Mouse (Mus musculus): ENCODE measurements around the gene Gm15155.

DNA sequence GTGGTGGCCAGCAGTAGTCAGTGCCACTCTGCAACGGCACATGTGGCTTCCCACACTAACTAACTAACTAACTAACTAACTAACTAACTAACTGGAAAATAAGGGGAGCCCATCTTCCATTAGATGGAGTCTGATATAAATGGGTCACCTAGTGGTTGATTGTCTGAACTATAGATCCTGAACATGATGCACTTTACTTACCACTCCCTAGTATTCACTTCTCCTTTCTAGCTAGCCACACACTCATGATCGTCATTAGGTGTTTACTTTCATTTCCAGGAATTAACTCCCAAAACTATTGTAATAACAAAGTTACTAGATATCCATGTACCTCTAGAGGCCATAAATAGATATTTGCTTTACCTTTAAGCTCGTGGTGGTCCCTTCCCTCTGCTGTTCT, 99.6 kb downstream of the Gm15155 start:
- TF ChIP-seq CTCF (IDR thresholded peaks at IDR 0.05; ENCODE audit: control insufficient read depth, insufficient read depth, low read length), result no peak
- TF ChIP-seq POLR2A (IDR thresholded peaks at IDR 0.05; ENCODE audit: borderline replicate concordance, control insufficient read depth, low read depth, low read length), result no peak
